Mouse (Mus musculus): ENCODE data around the gene Gm3727.
"Not testable (repeated sequence)": the region's sequence is repeated elsewhere in the genome, so short reads cannot be mapped to it uniquely, and the experiment has no call there.

Gm3727 gene

DNA sequence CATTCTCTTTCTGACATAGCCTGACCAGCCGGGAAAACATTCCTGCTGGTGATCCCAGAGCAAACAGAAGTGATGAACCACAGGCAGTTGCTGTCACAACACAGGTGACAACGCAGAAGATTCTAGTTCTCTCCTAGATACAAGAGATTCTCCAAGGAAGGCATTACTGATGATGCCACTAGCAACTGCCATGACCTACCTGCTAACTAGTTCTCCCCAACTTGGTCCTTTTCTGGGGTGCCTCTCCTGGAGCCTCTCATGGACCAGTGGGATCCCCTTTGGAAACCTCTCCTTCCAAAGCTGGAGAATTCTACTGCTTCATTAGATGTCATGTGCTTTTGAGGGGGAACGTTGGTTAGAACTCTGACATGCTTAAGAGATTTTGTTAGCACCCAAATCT lies at the start of gene Gm3727:
Gene Gm3727 (minus strand): TSS at position 101 of the 400 bp plus-strand sequence.
- DNase-seq = not testable (repeated sequence)

DNA sequence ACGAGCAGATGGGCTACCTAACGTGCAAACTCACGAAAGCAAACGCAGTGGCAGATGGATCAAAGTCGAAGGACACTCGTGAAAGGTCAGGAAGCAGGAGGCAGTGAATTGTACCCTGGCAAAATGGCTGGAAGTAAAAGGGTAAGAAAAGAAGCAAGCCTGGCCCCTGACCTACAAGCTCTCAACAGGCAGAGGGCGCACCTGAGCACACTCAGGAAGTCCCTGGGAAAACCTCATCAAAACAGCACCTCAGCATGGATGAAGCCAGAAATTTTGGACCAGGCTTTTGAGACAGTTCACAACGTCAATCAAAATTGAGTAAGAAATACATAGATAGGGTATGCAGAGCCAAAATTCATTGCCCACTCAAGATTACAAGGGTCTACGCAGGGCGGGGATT lies 21.0 kb downstream of the Gm3727 start:
- peak; percentile 1 for DNase-seq
